ENCODE assay signal across 9 mouse cellular contexts in the genomic region with DNA sequence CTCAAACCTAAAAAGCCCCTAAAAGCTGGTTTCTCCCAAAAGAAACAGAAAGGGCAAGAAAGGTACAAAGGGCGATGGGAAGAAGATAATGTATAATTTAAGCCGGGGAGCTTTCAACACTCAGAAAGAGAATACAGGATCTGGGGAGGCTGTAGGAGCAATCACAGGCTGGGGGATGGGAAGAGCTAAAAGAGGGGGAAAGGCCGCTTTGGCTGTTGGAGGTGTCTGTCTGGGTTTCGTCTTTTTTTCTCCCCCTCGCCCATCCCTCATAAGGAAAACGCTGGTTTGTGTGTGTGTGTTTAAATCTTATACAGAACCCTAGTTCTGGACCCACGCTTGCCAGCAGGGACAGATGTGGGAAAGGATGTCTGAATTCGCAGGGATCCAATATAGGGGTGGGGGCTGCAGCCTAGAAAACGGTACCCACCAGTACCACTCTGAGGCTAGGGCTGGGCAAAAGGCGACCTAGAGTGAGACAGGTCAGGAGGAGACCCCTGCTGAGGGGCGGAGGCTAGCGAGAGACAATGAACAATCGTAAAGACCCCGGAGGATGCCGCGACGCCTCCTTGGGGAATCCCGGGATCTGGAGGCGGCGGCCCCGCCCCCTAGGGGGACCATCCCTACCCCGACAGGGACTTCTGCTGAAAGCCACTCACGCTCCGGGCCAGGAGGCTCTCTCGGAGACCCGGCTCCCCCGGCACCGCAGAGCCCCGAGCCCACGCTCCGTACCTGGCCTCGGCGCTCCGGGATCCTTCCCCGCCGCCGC. TPM values are rescaled to one million over a fixed set of nuclear protein-coding genes. Genes with fewer than 3 reads are reported as not detected.
DNase-seq lines count a peak whose midpoint lies in the region; ATAC-seq and TF ChIP-seq lines count a peak whose summit lies in the region.
"Had no signal": no experiment of that assay in that cellular context is flagged by ENCODE, and none has a peak within 500 bp of the region (broad histone marks: within the 10 kb centered on the region; RNA-seq: fewer than 3 reads in every experiment).

No protein-coding gene starts in this region.

- peak overlapping the region; percentile 79 for H3K9ac ChIP-seq in intestine, embryonic 15.5 days
- peak overlapping the region; percentile 88 for H3K9ac ChIP-seq in neural tube, embryonic 12.5 days

- peak overlapping the region; percentile 92 for H3K4me3 ChIP-seq in lung, adult 2 months (replicated peaks; ENCODE audit: extremely low read depth, low read depth, low read length)
- peak overlapping the region; percentile 91 for H3K4me3 ChIP-seq in intestine, embryonic 15.5 days (replicated peaks)
- peak overlapping the region; percentile 82 for H3K4me3 ChIP-seq in neural tube, embryonic 12.5 days

- DNase-seq in lung, adult 2 months = no peak
- DNase-seq in lung, postnatal 4 days = no peak
- DNase-seq in embryo, embryonic 11 days = peak; percentile 88
- no peak for DNase-seq in layer of hippocampus, postnatal 10 days (ENCODE audit: low spot score in 2 of 2)
- DNase-seq in kidney, postnatal 25 days = no peak
- no peak for DNase-seq in layer of hippocampus, adult 9-10 months (ENCODE audit: low spot score)

- peak overlapping the region; percentile 84 for H3K27ac ChIP-seq in intestine, embryonic 15.5 days
- peak overlapping the region; percentile 34 for H3K27ac ChIP-seq in neural tube, embryonic 12.5 days

- H3K36me3 ChIP-seq in intestine, embryonic 15.5 days = no peaks in the 10 kb centered on the region
- no peaks in the 10 kb centered on the region for H3K36me3 ChIP-seq in neural tube, embryonic 12.5 days

- H3K4me2 ChIP-seq in intestine, embryonic 15.5 days (replicated peaks) = peak overlapping the region; percentile 72
- peak overlapping the region; percentile 78 for H3K4me2 ChIP-seq in neural tube, embryonic 12.5 days (replicated peaks)

- ATAC-seq in intestine, embryonic 15.5 days = peak; percentile 64
- peak; percentile 74 for ATAC-seq in neural tube, embryonic 12.5 days (ENCODE audit: low FRiP score, low read depth)

- H3K27me3 ChIP-seq in intestine, embryonic 15.5 days (replicated peaks) = no peaks in the 10 kb centered on the region
- H3K27me3 ChIP-seq in neural tube, embryonic 12.5 days (replicated peaks) = no peaks in the 10 kb centered on the region

- peaks cover 25% of the 10 kb centered on the region for H3K4me1 ChIP-seq in lung, adult 2 months (ENCODE audit: control insufficient read depth, insufficient read depth, low read length)
- H3K4me1 ChIP-seq in intestine, embryonic 15.5 days (replicated peaks) = peaks cover 21% of the 10 kb centered on the region
- peaks cover 28% of the 10 kb centered on the region for H3K4me1 ChIP-seq in neural tube, embryonic 12.5 days

- WGBS in lung, adult 2 months = 1% methylated on average over 37 of the region's 37 CpGs
- under 1% methylated on average over 36 of the region's 37 CpGs for WGBS in intestine, embryonic 15.5 days
- under 1% methylated on average over 37 of the region's 37 CpGs for WGBS in neural tube, embryonic 12.5 days

- TF ChIP-seq POLR2A in lung, adult 2 months (IDR thresholded peaks at IDR 0.05; ENCODE audit: borderline replicate concordance, extremely low read depth, low read depth, low read length) = peak; percentile 62

- TF ChIP-seq CTCF in lung, adult 2 months (IDR thresholded peaks at IDR 0.05; ENCODE audit: insufficient read depth, low read length) = no peak

- no peaks in the 10 kb centered on the region for H3K9me3 ChIP-seq in intestine, embryonic 15.5 days
- no peaks in the 10 kb centered on the region for H3K9me3 ChIP-seq in neural tube, embryonic 12.5 days

RNA-seq across cellular contexts. Expression of a gene that starts 0.6 kb away (rescaled TPM):
- 18.5 and 21.6 TPM in 2 replicates for polyA plus RNA-seq in lung, adult 2 months (2012; rRNA removed)
- 18.8 and 21.9 TPM in 2 replicates for polyA plus RNA-seq in intestine, embryonic 15.5 days (2015; fragmentation: Nextera tagmentation; extraction: Ambion mirVana)
- 60.0 and 61.5 TPM in 2 replicates for polyA plus RNA-seq in neural tube, embryonic 12.5 days (2016; fragmentation: Nextera tagmentation; extraction: Ambion mirVana)
- 10 to 100 TPM; 38.0 to 46.6 TPM for total RNA-seq in layer of hippocampus, postnatal 10 days (2021)

RNA-seq across cellular contexts. Expression of a gene that starts 14.3 kb away (rescaled TPM):
- not detected in 2 replicates for polyA plus RNA-seq in lung, adult 2 months (2012; rRNA removed)
- not detected in 2 replicates for polyA plus RNA-seq in intestine, embryonic 15.5 days (2015; fragmentation: Nextera tagmentation; extraction: Ambion mirVana)
- not detected in 2 replicates for polyA plus RNA-seq in neural tube, embryonic 12.5 days (2016; fragmentation: Nextera tagmentation; extraction: Ambion mirVana)
- not detected for total RNA-seq in layer of hippocampus, postnatal 10 days (2021)
- total RNA-seq: hematopoietic stem cell, adult 5-6 weeks had no signal
